Mouse (Mus musculus): ENCODE measurements around the gene Fuca1.

The Fuca1 gene

GRCm38 (mm10) chr4:135889884-135890283 lies 30.7 kb upstream of the Fuca1 start:
- DNase-seq, result peak; percentile 84 to 86

- no peak for DNase-seq
Observed at GRCm38 (mm10) chr4:135891539-135891938, 29.0 kb upstream of the Fuca1 start.

GRCm38 (mm10) chr4:135892884-135893283 lies 27.7 kb upstream of the Fuca1 start:
- DNase-seq, result peak in 1 of 2 experiments; percentile 48

GRCm38 (mm10) chr4:135895071-135895571 lies 25.4 kb upstream of the Fuca1 start, which contains the start of gene Cnr2:
Gene Cnr2 (plus strand): TSS chr4:135895394.
- peak; percentile 65 to 72 for DNase-seq

GRCm38 (mm10) chr4:135896157-135896556 lies 24.4 kb upstream of the Fuca1 start:
- peak in 1 of 2 experiments; percentile 54 for DNase-seq

GRCm38 (mm10) chr4:135898380-135899049 lies 22.0 kb upstream of the Fuca1 start:
- DNase-seq, result peak; percentile 79 to 85

GRCm38 (mm10) chr4:135899050-135899448 lies 21.5 kb upstream of the Fuca1 start:
- peak in 1 of 2 experiments; percentile 24 for DNase-seq

GRCm38 (mm10) chr4:135900008-135900407 lies 20.5 kb upstream of the Fuca1 start:
- peak; percentile 93 to 95 for DNase-seq

GRCm38 (mm10) chr4:135902606-135903242 lies 17.8 kb upstream of the Fuca1 start:
- peak in 1 of 2 experiments; percentile 56 for DNase-seq

- DNase-seq, result no peak
Observed at GRCm38 (mm10) chr4:135904810-135905209, 15.7 kb upstream of the Fuca1 start.

- no peak for DNase-seq
Observed at GRCm38 (mm10) chr4:135906633-135907032, 13.9 kb upstream of the Fuca1 start.

- DNase-seq, result peak in 1 of 2 experiments; percentile 40
Observed at GRCm38 (mm10) chr4:135909326-135910066, 11.0 kb upstream of the Fuca1 start.

- peak; percentile 72 to 74 for DNase-seq
Observed at GRCm38 (mm10) chr4:135911531-135911930, 9.0 kb upstream of the Fuca1 start.

GRCm38 (mm10) chr4:135912164-135912563 lies 8.4 kb upstream of the Fuca1 start:
- peak in 1 of 2 experiments; percentile 39 for DNase-seq

- DNase-seq, result peak in 1 of 2 experiments; percentile 32
Observed at GRCm38 (mm10) chr4:135912835-135913234, 7.7 kb upstream of the Fuca1 start.

GRCm38 (mm10) chr4:135913433-135913832 lies 7.1 kb upstream of the Fuca1 start:
- no peak for DNase-seq

GRCm38 (mm10) chr4:135918635-135919279 lies 1.8 kb upstream of the Fuca1 start:
- DNase-seq, result peak; percentile 39

- DNase-seq, result no peak
Observed at GRCm38 (mm10) chr4:135919280-135919639, 1.3 kb upstream of the Fuca1 start.

- peak; percentile 28 to 31 for DNase-seq
Observed at GRCm38 (mm10) chr4:135921257-135922120, 954 bp downstream of the Fuca1 start.

GRCm38 (mm10) chr4:135922190-135922589 lies 1.7 kb downstream of the Fuca1 start:
- no peak for DNase-seq

GRCm38 (mm10) chr4:135924418-135924817 lies 3.9 kb downstream of the Fuca1 start:
- no peak for DNase-seq

- no peak for DNase-seq
Observed at GRCm38 (mm10) chr4:135925341-135925740, 4.8 kb downstream of the Fuca1 start.

Measured in B cell, adult 2 months (primary cell).